Mouse (Mus musculus): ENCODE measurements around the gene Nrxn3. TPM values are rescaled to one million over a fixed set of nuclear protein-coding genes. Genes with fewer than 3 reads are reported as not detected.
A peak's percentile ranks its signal among the peaks of the same experiment; 100 is the strongest.

Nrxn3 gene
- polyA plus RNA-seq (2015; fragmentation: Nextera tagmentation; extraction: Ambion mirVana): 79.9 and 94.1 TPM in 2 replicates

DNA sequence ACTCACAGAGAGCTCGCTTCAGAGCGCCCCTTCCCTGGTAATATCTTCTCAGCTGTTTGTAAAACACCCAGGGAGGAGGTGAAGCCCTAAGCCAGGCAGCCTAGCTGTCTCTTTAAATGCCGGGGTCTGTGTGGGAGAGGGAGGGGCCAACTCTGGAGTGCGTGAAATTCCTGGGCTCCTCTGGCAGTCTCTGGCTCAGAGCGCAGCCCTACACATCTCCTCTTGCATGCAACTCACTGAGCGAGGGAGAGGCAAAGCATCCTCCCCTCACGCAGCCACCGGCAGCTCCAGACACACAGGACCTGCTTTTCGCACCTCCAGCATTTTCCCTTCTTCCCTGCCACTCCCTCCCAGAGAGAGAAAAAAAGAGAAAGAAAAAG lies at the start of gene Nrxn3:
Gene Nrxn3 (plus strand): TSS at position 186 of the 380 bp plus-strand sequence.
- no peaks in the 10 kb centered on the region for H3K36me3 ChIP-seq
- H3K27me3 ChIP-seq: no peaks in the 10 kb centered on the region
- H3K27ac ChIP-seq (replicated peaks): peak within 1 kb of the TSS; percentile 70
- H3K9ac ChIP-seq: peak within 1 kb of the TSS; percentile 54
- H3K4me3 ChIP-seq: peak within 1 kb of the TSS; percentile 56
- H3K4me1 ChIP-seq (replicated peaks): 0 out of 2 replicates have a peak, but pooled peaks cover 5% of the 10 kb centered on the region
- no peaks in the 10 kb centered on the region for H3K9me3 ChIP-seq
- under 1% methylated on average over 9 of the region's 9 CpGs for WGBS
- ATAC-seq (ENCODE audit: low FRiP score, low read depth): peak; percentile 96
- H3K4me2 ChIP-seq: peak within 1 kb of the TSS; percentile 64

- peaks cover 15% of the 10 kb centered on the region for H3K4me1 ChIP-seq (replicated peaks)
- WGBS: 35% methylated on average over 10 of the region's 10 CpGs
- no peak overlapping the region for H3K9ac ChIP-seq
- H3K27ac ChIP-seq (replicated peaks): no peak overlapping the region
- no peak overlapping the region for H3K4me2 ChIP-seq
- no peaks in the 10 kb centered on the region for H3K9me3 ChIP-seq
- ATAC-seq (ENCODE audit: low FRiP score, low read depth): no peak
- no peaks in the 10 kb centered on the region for H3K27me3 ChIP-seq
- no peak overlapping the region for H3K4me3 ChIP-seq
- no peaks in the 10 kb centered on the region for H3K36me3 ChIP-seq
These were observed 18.4 kb upstream of the Nrxn3 start for GRCm38 (mm10) chr12:88704159-88704846.

GRCm38 (mm10) chr12:88705959-88706358 lies 16.7 kb upstream of the Nrxn3 start:
- H3K9me3 ChIP-seq: no peaks in the 10 kb centered on the region
- no peak overlapping the region for H3K4me2 ChIP-seq
- no peak overlapping the region for H3K4me3 ChIP-seq
- WGBS: 85% methylated on average over 3 of the region's 3 CpGs
- H3K9ac ChIP-seq: no peak overlapping the region
- no peak overlapping the region for H3K27ac ChIP-seq (replicated peaks)
- no peaks in the 10 kb centered on the region for H3K36me3 ChIP-seq
- H3K27me3 ChIP-seq: no peaks in the 10 kb centered on the region
- H3K4me1 ChIP-seq (replicated peaks): peaks cover 15% of the 10 kb centered on the region
- ATAC-seq (ENCODE audit: low FRiP score, low read depth): no peak

- ATAC-seq (ENCODE audit: low FRiP score, low read depth): no peak
These were observed 14.9 kb upstream of the Nrxn3 start for GRCm38 (mm10) chr12:88707786-88708185.

DNA sequence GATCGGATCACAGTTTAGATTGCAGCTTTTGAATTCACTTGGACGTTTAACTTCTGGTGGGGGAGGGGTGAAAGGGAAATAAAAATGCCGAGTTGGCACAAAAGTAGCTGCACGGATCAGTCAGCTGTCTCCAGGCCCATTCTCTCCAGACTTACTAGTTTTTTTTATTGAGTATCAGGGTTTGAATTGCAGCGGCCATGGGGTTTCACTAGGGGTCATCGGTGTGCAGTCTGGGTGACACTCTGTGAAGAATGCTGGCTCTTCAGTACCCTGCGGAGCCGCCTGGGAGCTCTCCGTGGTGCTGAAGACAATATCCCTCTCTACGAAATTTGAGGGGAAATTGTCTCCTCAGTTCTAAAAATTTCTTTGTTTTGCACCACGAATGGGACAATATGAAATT lies 13.5 kb upstream of the Nrxn3 start:
- Histone ChIP-seq H3K36me3 (no peaks in the 10 kb centered on the region), H3K4me1 (replicated peaks) (peaks cover 9% of the 10 kb centered on the region), H3K9me3 (no peaks in the 10 kb centered on the region), H3K9ac (no peak overlapping the region), H3K4me3 (no peak overlapping the region), H3K4me2 (no peak overlapping the region), H3K27ac (replicated peaks) (no peak overlapping the region), H3K27me3 (no peaks in the 10 kb centered on the region)
- WGBS: 7% methylated on average over 11 of the region's 11 CpGs
- peak; percentile 75; the same call in 1 of the 2 replicates for ATAC-seq (ENCODE audit: low FRiP score, low read depth)

More at GRCm38 (mm10) chr12:88707786-88708185, 14.9 kb upstream of the Nrxn3 start:
- Histone ChIP-seq H3K27ac (replicated peaks) (no peak overlapping the region), H3K4me3 (no peak overlapping the region), H3K27me3 (no peaks in the 10 kb centered on the region), H3K9me3 (no peaks in the 10 kb centered on the region), H3K4me2 (no peak overlapping the region), H3K36me3 (no peaks in the 10 kb centered on the region), H3K9ac (no peak overlapping the region), H3K4me1 (replicated peaks) (peaks cover 15% of the 10 kb centered on the region)
- WGBS: 88% methylated on average over 3 of the region's 3 CpGs

GRCm38 (mm10) chr12:88713456-88713855 lies 9.2 kb upstream of the Nrxn3 start:
- 69% methylated on average over 4 of the region's 4 CpGs for WGBS

GRCm38 (mm10) chr12:88722031-88722690 lies 515 bp upstream of the Nrxn3 start:
- 39% methylated on average over 3 of the region's 3 CpGs for WGBS
- Histone ChIP-seq H3K4me1 (replicated peaks) (0 out of 2 replicates have a peak, but pooled peaks cover 5% of the 10 kb centered on the region), H3K9ac (peak overlapping the region; percentile 54; the same call in 1 of the 2 replicates), H3K27ac (replicated peaks) (peak overlapping the region; percentile 70; the same call in 1 of the 2 replicates), H3K4me2 (peak overlapping the region; percentile 64), H3K4me3 (peak overlapping the region; percentile 56), H3K27me3 (no peaks in the 10 kb centered on the region), H3K9me3 (no peaks in the 10 kb centered on the region), H3K36me3 (no peaks in the 10 kb centered on the region)
- peak; percentile 10; the same call in 1 of the 2 replicates for ATAC-seq (ENCODE audit: low FRiP score, low read depth)

More at GRCm38 (mm10) chr12:88713456-88713855, 9.2 kb upstream of the Nrxn3 start:
- peaks cover 3% of the 10 kb centered on the region; the same call in 1 of the 2 replicates for H3K4me1 ChIP-seq (replicated peaks)
- H3K27me3 ChIP-seq: no peaks in the 10 kb centered on the region
- H3K27ac ChIP-seq (replicated peaks): no peak overlapping the region
- H3K9ac ChIP-seq: no peak overlapping the region
- no peak overlapping the region for H3K4me3 ChIP-seq
- ATAC-seq (ENCODE audit: low FRiP score, low read depth): no peak
- no peaks in the 10 kb centered on the region for H3K9me3 ChIP-seq
- H3K36me3 ChIP-seq: no peaks in the 10 kb centered on the region
- no peak overlapping the region for H3K4me2 ChIP-seq

- ATAC-seq (ENCODE audit: low FRiP score, low read depth): no peak; the same call in 1 of the 2 replicates
- no peaks in the 10 kb centered on the region for H3K9me3 ChIP-seq
- H3K27ac ChIP-seq (replicated peaks): peak overlapping the region; percentile 84
- H3K27me3 ChIP-seq: no peaks in the 10 kb centered on the region
- peak overlapping the region; percentile 64 for H3K4me2 ChIP-seq
- peak overlapping the region; percentile 51 for H3K9ac ChIP-seq
- no peaks in the 10 kb centered on the region for H3K36me3 ChIP-seq
- H3K4me1 ChIP-seq (replicated peaks): peaks cover 16% of the 10 kb centered on the region
- 80% methylated on average over 13 of the region's 13 CpGs for WGBS
- H3K4me3 ChIP-seq: peak overlapping the region; percentile 56
These were observed 3.6 kb downstream of the Nrxn3 start for GRCm38 (mm10) chr12:88726316-88726715.

GRCm38 (mm10) chr12:88726755-88727154 lies 4.1 kb downstream of the Nrxn3 start:
- WGBS: 59% methylated on average over 6 of the region's 6 CpGs
- Histone ChIP-seq H3K4me1 (replicated peaks) (peaks cover 16% of the 10 kb centered on the region), H3K9me3 (no peaks in the 10 kb centered on the region), H3K4me3 (peak overlapping the region; percentile 56), H3K9ac (peak overlapping the region; percentile 51), H3K27ac (replicated peaks) (peak overlapping the region; percentile 84), H3K4me2 (peak overlapping the region; percentile 64), H3K36me3 (no peaks in the 10 kb centered on the region), H3K27me3 (no peaks in the 10 kb centered on the region)
- ATAC-seq (ENCODE audit: low FRiP score, low read depth): 0 out of 2 replicates have a peak, but pooled peaks have one; percentile 21

- no peak overlapping the region for H3K4me3 ChIP-seq
- H3K4me1 ChIP-seq (replicated peaks): peaks cover 11% of the 10 kb centered on the region
- H3K4me2 ChIP-seq: no peak overlapping the region
- 66% methylated on average over 2 of the region's 2 CpGs for WGBS
- no peaks in the 10 kb centered on the region for H3K36me3 ChIP-seq
- no peak overlapping the region for H3K27ac ChIP-seq (replicated peaks)
- no peaks in the 10 kb centered on the region for H3K27me3 ChIP-seq
- H3K9me3 ChIP-seq: no peaks in the 10 kb centered on the region
- no peak overlapping the region for H3K9ac ChIP-seq
- no peak for ATAC-seq (ENCODE audit: low FRiP score, low read depth)
These were observed 8.0 kb downstream of the Nrxn3 start for GRCm38 (mm10) chr12:88730720-88731119.

DNA sequence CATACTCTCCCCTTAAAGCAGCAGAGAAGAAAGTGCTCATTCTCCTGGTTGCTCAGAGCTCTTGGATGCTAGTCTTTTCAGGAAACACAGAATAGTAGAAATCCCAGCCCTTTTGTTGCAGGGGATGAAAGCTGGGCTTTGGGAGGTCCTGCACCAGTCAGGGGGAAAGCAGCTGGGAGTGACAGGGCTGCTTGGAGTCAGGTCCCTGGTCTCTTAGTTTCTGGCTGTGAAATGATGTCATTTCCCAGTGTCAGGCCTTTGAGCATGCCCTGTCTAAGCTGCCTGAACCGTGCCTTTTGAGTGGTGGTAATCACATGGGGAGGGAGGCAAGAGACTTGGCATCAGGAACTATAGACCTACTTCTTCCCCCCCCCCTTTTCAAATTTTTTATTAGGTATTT lies 12.4 kb downstream of the Nrxn3 start:
- H3K4me2 ChIP-seq: no peak overlapping the region
- H3K9ac ChIP-seq: no peak overlapping the region
- no peaks in the 10 kb centered on the region for H3K27me3 ChIP-seq
- no peaks in the 10 kb centered on the region for H3K36me3 ChIP-seq
- H3K4me1 ChIP-seq (replicated peaks): no peaks in the 10 kb centered on the region
- ATAC-seq (ENCODE audit: low FRiP score, low read depth): 0 out of 2 replicates have a peak, but pooled peaks have one; percentile 45
- H3K4me3 ChIP-seq: no peak overlapping the region
- H3K9me3 ChIP-seq: no peaks in the 10 kb centered on the region
- no peak overlapping the region for H3K27ac ChIP-seq (replicated peaks)
- WGBS: 50% methylated on average over 1 of the region's 1 CpGs

- WGBS: 75% methylated on average over 4 of the region's 4 CpGs
- Histone ChIP-seq H3K27ac (replicated peaks) (no peak overlapping the region), H3K4me3 (no peak overlapping the region), H3K4me2 (no peak overlapping the region), H3K9me3 (no peaks in the 10 kb centered on the region), H3K36me3 (no peaks in the 10 kb centered on the region), H3K9ac (no peak overlapping the region), H3K27me3 (no peaks in the 10 kb centered on the region), H3K4me1 (replicated peaks) (no peaks in the 10 kb centered on the region)
- ATAC-seq (ENCODE audit: low FRiP score, low read depth): no peak
These were observed 14.4 kb downstream of the Nrxn3 start for GRCm38 (mm10) chr12:88737081-88737480.
